Mouse (Mus musculus) left cerebral cortex, adult 11 months (tissue): ENCODE data around the gene Has3.
"Not testable (repeated sequence)": the region's sequence is repeated elsewhere in the genome, so short reads cannot be mapped to it uniquely, and the experiment has no call there.

ENCODE experiments used
- DNase-seq: peaks from one replicate; pipeline ENCODE4 v3.0.0; 2022; ENCODE audit warnings: low spot score

Gene Has3

GRCm38 (mm10) chr8:106870051-106870450, at the start of gene Has3:
TSS of gene Has3 (plus strand) at chr8:106870242.
- DNase-seq, result no peak

GRCm38 (mm10) chr8:106820553-106821515, 49.2 kb upstream of the Has3 start:
- no peak for DNase-seq

GRCm38 (mm10) chr8:106828921-106829320, 41.1 kb upstream of the Has3 start:
- DNase-seq, result no peak

- no peak for DNase-seq
These were observed 40.5 kb upstream of the Has3 start for GRCm38 (mm10) chr8:106829526-106830045.

- no peak for DNase-seq
These were observed 35.1 kb upstream of the Has3 start for GRCm38 (mm10) chr8:106834899-106835298.

- DNase-seq, result no peak
These were observed 33.5 kb upstream of the Has3 start for GRCm38 (mm10) chr8:106836525-106836924.

- no peak for DNase-seq
These were observed 31.2 kb upstream of the Has3 start for GRCm38 (mm10) chr8:106838803-106839202.

GRCm38 (mm10) chr8:106839209-106840001, 30.6 kb upstream of the Has3 start:
- DNase-seq, result peak; percentile 57

- no peak for DNase-seq
These were observed 20.0 kb upstream of the Has3 start for GRCm38 (mm10) chr8:106850034-106850433.

- DNase-seq, result no peak
These were observed 15.4 kb upstream of the Has3 start for GRCm38 (mm10) chr8:106854534-106855241.

GRCm38 (mm10) chr8:106855242-106855562, 14.8 kb upstream of the Has3 start:
- DNase-seq, result no peak

- DNase-seq, result no peak
These were observed 7.2 kb upstream of the Has3 start for GRCm38 (mm10) chr8:106862845-106863244.

GRCm38 (mm10) chr8:106865354-106865753, 4.7 kb upstream of the Has3 start:
- no peak for DNase-seq

- DNase-seq, result no peak
These were observed 690 bp downstream of the Has3 start for GRCm38 (mm10) chr8:106870537-106871327.

GRCm38 (mm10) chr8:106871328-106871926, 1.4 kb downstream of the Has3 start:
- DNase-seq, result no peak

GRCm38 (mm10) chr8:106871931-106872371, 1.9 kb downstream of the Has3 start:
- no peak for DNase-seq

GRCm38 (mm10) chr8:106872454-106873034, 2.5 kb downstream of the Has3 start:
- no peak for DNase-seq

GRCm38 (mm10) chr8:106880121-106880707, 10.2 kb downstream of the Has3 start:
- DNase-seq, result no peak

GRCm38 (mm10) chr8:106884094-106884493, 14.1 kb downstream of the Has3 start:
- DNase-seq, result not testable (repeated sequence)

- DNase-seq, result not testable (repeated sequence)
These were observed 14.9 kb downstream of the Has3 start for GRCm38 (mm10) chr8:106884826-106885400.
